Comparison of ENCODE assay signal across 8 mouse cellular contexts in the genomic region with DNA sequence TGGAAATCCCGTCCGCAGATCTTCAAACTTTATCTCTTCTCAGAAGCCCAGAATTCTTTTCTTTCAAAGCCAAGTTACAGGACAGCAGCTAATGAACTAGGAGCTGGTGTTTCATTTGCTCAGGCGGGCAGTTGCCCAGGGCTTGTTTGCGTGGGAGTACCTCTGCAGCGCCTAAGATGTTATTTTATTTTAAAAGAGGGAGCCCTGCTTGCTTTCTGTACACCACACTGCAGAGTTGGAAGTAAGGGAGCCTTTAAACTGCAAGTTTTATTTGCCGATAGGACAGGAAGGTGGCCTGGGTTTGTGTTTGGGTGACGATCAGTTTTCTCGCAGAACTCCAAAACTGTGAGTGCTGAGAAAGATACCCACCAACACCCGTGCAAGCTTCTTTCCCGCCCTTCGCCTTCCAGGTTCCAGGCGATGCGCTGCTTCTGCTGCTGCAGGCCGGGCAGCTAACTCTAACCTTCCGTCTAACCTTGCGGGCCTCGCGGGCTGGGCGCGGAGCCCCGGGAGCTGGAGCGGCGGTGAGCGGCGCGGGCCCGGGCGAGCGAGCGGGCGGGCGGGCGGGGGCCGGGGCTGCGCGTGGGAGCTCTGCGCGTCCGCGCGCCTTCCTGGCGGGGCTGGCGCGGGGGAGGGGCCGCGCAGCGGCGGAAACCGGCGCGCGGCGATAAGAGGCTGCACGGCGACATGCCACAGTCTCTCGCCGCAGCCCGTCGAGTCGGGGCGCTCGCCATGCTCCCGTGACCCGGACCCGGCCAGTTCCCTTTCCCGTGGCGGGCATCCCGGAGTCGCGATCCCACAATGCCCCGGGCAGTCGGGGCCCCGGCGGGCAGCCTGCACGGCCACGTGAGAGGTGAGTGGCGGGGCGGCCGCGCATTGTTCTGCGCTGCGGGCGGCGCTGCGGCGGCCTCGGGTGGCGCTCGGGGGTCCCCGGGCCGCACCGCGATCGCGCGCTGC. TPM values are rescaled to one million over a fixed set of nuclear protein-coding genes. Genes with fewer than 3 reads are reported as not detected.
DNase-seq lines count a peak whose midpoint lies in the region; ATAC-seq and TF ChIP-seq lines count a peak whose summit lies in the region.

No protein-coding gene starts in this region.

- peaks cover 45% of the 10 kb centered on the region for H3K79me3 ChIP-seq in C2C12 (ENCODE audit: low read depth)

- H3K4me3 ChIP-seq in C2C12 (ENCODE audit: insufficient read depth, poor library complexity, severe bottlenecking), result peak overlapping the region; percentile 64
- H3K4me3 ChIP-seq in bone marrow macrophage, adult 2 months (ENCODE audit: insufficient read depth, low read length), result peak overlapping the region; percentile 75
- peak overlapping the region; percentile 97 for H3K4me3 ChIP-seq in embryonic fibroblast, embryonic 13.5 days (ENCODE audit: insufficient read depth, low read length)
- H3K4me3 ChIP-seq in heart, embryonic 10.5 days, result peak overlapping the region; percentile 92
- peak overlapping the region; percentile 71 for H3K4me3 ChIP-seq in kidney, embryonic 14.5 days (ENCODE audit: low read length)
- peak overlapping the region; percentile 75 for H3K4me3 ChIP-seq in liver, adult 2 months (ENCODE audit: insufficient read depth, low read depth, low read length)

- H3K9me3 ChIP-seq in heart, embryonic 10.5 days, result no peaks in the 10 kb centered on the region
- no peaks in the 10 kb centered on the region for H3K9me3 ChIP-seq in kidney, embryonic 14.5 days (ENCODE audit: control insufficient read depth, low read length)

- peak overlapping the region; percentile 96 for H3K27ac ChIP-seq in bone marrow macrophage, adult 2 months (ENCODE audit: insufficient read depth, low read depth, low read length)
- peak overlapping the region; percentile 91 for H3K27ac ChIP-seq in embryonic fibroblast, embryonic 13.5 days (ENCODE audit: insufficient read depth, low read length)
- H3K27ac ChIP-seq in heart, embryonic 10.5 days, result peak overlapping the region; percentile 100
- H3K27ac ChIP-seq in kidney, embryonic 14.5 days (ENCODE audit: low read depth, low read length), result peak overlapping the region; percentile 97
- H3K27ac ChIP-seq in liver, adult 2 months (replicated peaks; ENCODE audit: insufficient read depth, low read depth, low read length), result peak overlapping the region; percentile 84

- H3K36me3 ChIP-seq in C2C12 (ENCODE audit: control insufficient read depth, insufficient read depth), result peaks cover 4% of the 10 kb centered on the region
- no peaks in the 10 kb centered on the region for H3K36me3 ChIP-seq in heart, embryonic 10.5 days
- H3K36me3 ChIP-seq in kidney, embryonic 14.5 days (ENCODE audit: control insufficient read depth, insufficient read depth, low read length), result no peaks in the 10 kb centered on the region
- H3K36me3 ChIP-seq in liver, adult 2 months (ENCODE audit: control insufficient read depth, insufficient read depth, low read length), result no peaks in the 10 kb centered on the region

- peak; percentile 86 for DNase-seq in heart, embryonic 10.5 days (ENCODE audit: low spot score)
- DNase-seq in liver, adult 2 months (ENCODE audit: extremely low read depth, low read depth, low spot score), result peak; percentile 68
- peak; percentile 67 to 73 for DNase-seq in spleen, postnatal 14 days (ENCODE audit: low spot score in 2 of 2)

- ATAC-seq in kidney, embryonic 14.5 days (ENCODE audit: low FRiP score, low TSS enrichment), result peak; percentile 87
- ATAC-seq in monocyte, adult 5-6 weeks (replicated peaks; ENCODE audit: insufficient number of reproducible peaks, low FRiP score, low TSS enrichment, poor library complexity, severe bottlenecking), result peak; percentile 33; the same call in 1 of the 2 replicates

- peak overlapping the region; percentile 83 for H3ac ChIP-seq in C2C12 (ENCODE audit: control insufficient read depth, insufficient read length, low read depth)

- no peak for TF ChIP-seq POLR2A in bone marrow macrophage, adult 2 months (IDR thresholded peaks at IDR 0.05; ENCODE audit: borderline replicate concordance, low read depth, low read length)
- peak; percentile 59 for TF ChIP-seq POLR2A in embryonic fibroblast, embryonic 13.5 days (IDR thresholded peaks at IDR 0.05; ENCODE audit: low read depth, low read length)
- TF ChIP-seq POLR2A in liver, adult 2 months (IDR thresholded peaks at IDR 0.05; ENCODE audit: extremely low read depth, insufficient read depth, low read length), result peak; percentile 65

- H3K9ac ChIP-seq in kidney, embryonic 14.5 days (ENCODE audit: low read depth, low read length), result peak overlapping the region; percentile 91
- peak overlapping the region; percentile 87 for H3K9ac ChIP-seq in liver, adult 2 months (ENCODE audit: low read depth, low read length)

- H3K4me2 ChIP-seq in kidney, embryonic 14.5 days (replicated peaks; ENCODE audit: low read depth, low read length), result peak overlapping the region; percentile 61

- H3K27me3 ChIP-seq in C2C12 (ENCODE audit: control insufficient read depth, insufficient read depth, insufficient read length), result no peaks in the 10 kb centered on the region
- no peaks in the 10 kb centered on the region for H3K27me3 ChIP-seq in heart, embryonic 10.5 days (ENCODE audit: insufficient read depth, poor library complexity, severe bottlenecking)
- no peaks in the 10 kb centered on the region for H3K27me3 ChIP-seq in kidney, embryonic 14.5 days (ENCODE audit: control insufficient read depth, insufficient read depth, low read length)
- no peaks in the 10 kb centered on the region for H3K27me3 ChIP-seq in liver, adult 2 months (ENCODE audit: control insufficient read depth, insufficient read depth, low read length)

- H3K79me2 ChIP-seq in C2C12 (ENCODE audit: control insufficient read depth, insufficient read depth), result peaks cover 60% of the 10 kb centered on the region
- H3K79me2 ChIP-seq in liver, adult 2 months (ENCODE audit: control insufficient read depth, insufficient read depth, low read length), result peaks cover 21% of the 10 kb centered on the region; the same call in 1 of the 2 replicates

- peaks cover 31% of the 10 kb centered on the region for H3K4me1 ChIP-seq in bone marrow macrophage, adult 2 months (ENCODE audit: control insufficient read depth, insufficient read depth, low read length)
- H3K4me1 ChIP-seq in embryonic fibroblast, embryonic 13.5 days (ENCODE audit: control insufficient read depth, insufficient read depth, low read length), result peaks cover 12% of the 10 kb centered on the region; the same call in 1 of the 2 replicates
- peaks cover 36% of the 10 kb centered on the region for H3K4me1 ChIP-seq in heart, embryonic 10.5 days
- peaks cover 27% of the 10 kb centered on the region for H3K4me1 ChIP-seq in kidney, embryonic 14.5 days (ENCODE audit: control insufficient read depth, insufficient read depth, low read length)
- peaks cover 26% of the 10 kb centered on the region for H3K4me1 ChIP-seq in liver, adult 2 months (ENCODE audit: control insufficient read depth, insufficient read depth, low read length)

- TF ChIP-seq CTCF in C2C12 (IDR thresholded peaks at IDR 0.05; ENCODE audit: control insufficient read depth, insufficient read depth, insufficient read length), result no peak
- TF ChIP-seq CTCF in bone marrow macrophage, adult 2 months (IDR thresholded peaks at IDR 0.05; ENCODE audit: low read depth, low read length), result no peak
- no peak for TF ChIP-seq CTCF in embryonic fibroblast, embryonic 13.5 days (IDR thresholded peaks at IDR 0.05; ENCODE audit: borderline replicate concordance, insufficient read depth, low read length)
- TF ChIP-seq CTCF in liver, adult 2 months (IDR thresholded peaks at IDR 0.05; ENCODE audit: low read depth, low read length), result no peak

- WGBS in heart, embryonic 10.5 days, result under 1% methylated on average over 93 of the region's 96 CpGs
- 1% methylated on average over 60 of the region's 96 CpGs for WGBS in kidney, embryonic 14.5 days
- WGBS in liver, adult 2 months, result under 1% methylated on average over 93 of the region's 96 CpGs

TF ChIP-seq in C2C12, 6 proteins besides CTCF, POLR2A, EP300 and RAD21:
- no peak for TF ChIP-seq CEBPB (IDR thresholded peaks at IDR 0.05; ENCODE audit: low read depth)
- no peak for TF ChIP-seq MYOG (IDR thresholded peaks at IDR 0.05; ENCODE audit: control insufficient read depth, extremely low read depth, insufficient read length)
- peak; percentile 24 for TF ChIP-seq MAX (IDR thresholded peaks at IDR 0.05)
- no peak for TF ChIP-seq FOSL1 (IDR thresholded peaks at IDR 0.05; ENCODE audit: insufficient read depth, low read length, poor library complexity, severe bottlenecking)
- TF ChIP-seq USF1 (IDR thresholded peaks at IDR 0.05; ENCODE audit: low read depth), result no peak
- TF ChIP-seq MYOD1 (IDR thresholded peaks at IDR 0.05; ENCODE audit: control insufficient read depth, insufficient read length, low read depth), result no peak

RNA-seq across cellular contexts. Expression of a gene that starts 28.2 kb away (rescaled TPM):
- 37.7 TPM for polyA plus RNA-seq in C2C12 (2012; fragmentation: generic; extraction: Trizol)
- 668 and 730 TPM in 2 replicates for polyA plus RNA-seq in bone marrow macrophage, adult 2 months (2012; ENCODE audit: insufficient read depth, insufficient read length, missing spikeins)
- 191 and 192 TPM in 2 replicates for polyA plus RNA-seq in embryonic fibroblast, embryonic 13.5 days (2011; ENCODE audit: insufficient read length, low read depth, missing spikeins)
- 66.5 and 71.7 TPM in 2 replicates for polyA plus RNA-seq in heart, embryonic 10.5 days (2016; fragmentation: Nextera tagmentation; extraction: Ambion mirVana)
- polyA plus RNA-seq in kidney, embryonic 14.5 days (2014; fragmentation: Nextera tagmentation; extraction: Ambion mirVana), result 79.6 and 117 TPM in 2 replicates
- total RNA-seq in liver, adult 2 months (2014; rRNA removed), result 107 and 111 TPM in 2 replicates
- 22.6 and 27.3 TPM in 2 replicates for polyA plus RNA-seq in liver, adult 2 months (2012; rRNA removed)
- total RNA-seq in monocyte, adult 5-6 weeks (2017), result 804 to 1,126 TPM (median 952 TPM) in 3 replicates

Comparison
In these comparisons a context has a peak if more than half of its experiments do, and no peak if none do; other contexts are left out.
1. Peak in every context shown above with its lines: DNase-seq, ATAC-seq, H3K4me3 ChIP-seq and H3K27ac ChIP-seq.